Mouse (Mus musculus) spleen, postnatal 0 days (tissue): ENCODE results near the gene Impad1. TPM values are rescaled to one million over a fixed set of nuclear protein-coding genes. Genes with fewer than 3 reads are reported as not detected.

Source experiments
- polyA plus RNA-seq: library from polyadenylated mRNA; unstranded; fragments of >200 nt; fragmentation: Nextera tagmentation; extraction: Ambion mirVana; gene quantifications from 2 replicates; pipeline ENCODE4 v1.2.1, GENCODE M21; 2015

The Impad1 gene
- polyA plus RNA-seq, result 11.2 and 12.7 TPM in 2 replicates

DNA sequence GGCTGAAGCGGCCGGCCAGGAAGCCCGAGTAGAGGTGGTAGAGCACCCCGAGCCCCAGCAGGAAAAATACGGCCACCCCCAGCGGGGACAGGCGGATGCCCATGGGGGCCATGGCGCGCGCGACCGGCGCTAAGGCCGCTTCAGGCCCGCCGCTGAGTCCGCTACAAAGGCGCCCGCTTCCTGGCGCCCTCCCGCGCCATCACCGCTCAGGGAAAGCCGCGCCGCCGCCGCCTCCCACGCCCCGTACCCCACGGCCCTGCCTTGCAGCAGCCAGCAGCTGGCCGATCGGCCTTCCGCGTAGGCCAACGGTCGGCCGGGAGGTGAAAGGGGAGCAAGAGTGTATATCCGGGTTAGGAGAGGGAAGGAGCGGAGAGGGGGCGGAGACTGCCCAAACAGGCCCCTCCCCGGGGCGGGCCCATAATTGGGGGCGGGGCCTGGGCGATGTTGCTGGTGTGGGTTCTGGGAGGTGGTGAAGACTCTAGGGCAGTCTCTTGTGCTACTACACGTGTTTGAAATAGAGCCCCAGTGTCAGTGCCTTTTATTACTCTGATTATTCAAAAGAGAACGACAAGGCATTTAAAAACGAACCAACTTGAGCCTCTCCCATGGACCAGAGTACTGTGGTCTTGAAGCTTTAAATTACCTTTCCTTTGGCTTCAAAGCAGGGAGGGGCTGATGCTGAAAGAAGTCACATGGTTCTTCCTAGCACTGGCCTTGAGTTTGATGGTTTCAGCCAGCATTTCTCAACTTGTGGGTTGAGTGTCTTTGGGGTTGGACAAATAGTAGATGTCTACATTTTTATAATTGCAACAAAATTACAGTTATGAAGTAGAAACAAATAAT lies at the start of gene Impad1:
Gene Impad1, minus strand, starts transcription at position 364 of the 843 bp plus-strand sequence.

